Mouse (Mus musculus) ovary, adult 10 weeks (tissue): Measurements from ENCODE around the gene Kantr. TPM values are rescaled to one million over a fixed set of nuclear protein-coding genes. Genes with fewer than 3 reads are reported as not detected.

Experiments
- polyA plus RNA-seq: library from polyadenylated mRNA; stranded (reverse); fragments of 350-450 nt; fragmentation: Illumina TruSeq; extraction: RNeasy Lipid Tissue Mini Kit (QIAGEN cat#74804); gene quantifications from one replicate; pipeline ENCODE4 v1.2.3, GENCODE M21; 2014

Kantr gene
- polyA plus RNA-seq = 32.6 TPM

DNA sequence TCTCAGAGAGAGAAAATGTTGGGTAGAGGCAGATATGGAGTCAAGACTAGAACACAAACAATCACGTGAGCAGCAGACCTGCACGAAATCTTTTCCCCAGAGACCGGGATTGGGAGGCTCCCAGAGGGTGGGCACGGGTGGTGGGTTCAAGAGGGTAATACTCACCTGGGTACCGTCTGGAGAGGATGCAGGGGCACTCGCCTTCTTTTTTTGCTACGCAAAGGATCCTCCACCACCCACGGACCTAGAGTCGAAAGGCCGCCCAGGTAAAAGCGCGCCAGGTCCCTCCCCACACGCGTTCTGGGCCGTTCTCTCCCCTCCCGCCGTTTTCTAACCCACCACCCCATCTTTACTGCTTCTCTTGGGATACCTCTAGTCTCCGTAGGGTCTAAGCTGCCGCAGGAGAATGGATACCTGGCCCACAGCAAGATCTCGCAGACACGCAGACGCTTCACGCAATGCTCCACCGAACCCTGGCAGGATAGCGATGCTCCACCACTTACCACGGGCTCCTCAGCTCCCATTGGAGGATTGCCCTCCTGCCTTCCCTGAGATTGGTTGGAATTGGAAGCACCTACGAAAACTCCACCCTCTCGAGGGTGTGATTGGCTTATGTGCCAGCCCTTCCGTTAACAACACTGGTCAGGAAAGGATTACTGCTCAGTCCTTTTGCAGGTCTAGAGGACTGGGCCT lies at the start of gene Kantr:
TSS of gene Kantr (minus strand) at position 500 of the 693 bp plus-strand sequence.

GRCm38 (mm10) chrX:152368397-152369273 lies 41.3 kb upstream of the Kantr start, which contains the start of gene Gpr173:
Gene Gpr173 (minus strand): TSS chrX:152368704.

DNA sequence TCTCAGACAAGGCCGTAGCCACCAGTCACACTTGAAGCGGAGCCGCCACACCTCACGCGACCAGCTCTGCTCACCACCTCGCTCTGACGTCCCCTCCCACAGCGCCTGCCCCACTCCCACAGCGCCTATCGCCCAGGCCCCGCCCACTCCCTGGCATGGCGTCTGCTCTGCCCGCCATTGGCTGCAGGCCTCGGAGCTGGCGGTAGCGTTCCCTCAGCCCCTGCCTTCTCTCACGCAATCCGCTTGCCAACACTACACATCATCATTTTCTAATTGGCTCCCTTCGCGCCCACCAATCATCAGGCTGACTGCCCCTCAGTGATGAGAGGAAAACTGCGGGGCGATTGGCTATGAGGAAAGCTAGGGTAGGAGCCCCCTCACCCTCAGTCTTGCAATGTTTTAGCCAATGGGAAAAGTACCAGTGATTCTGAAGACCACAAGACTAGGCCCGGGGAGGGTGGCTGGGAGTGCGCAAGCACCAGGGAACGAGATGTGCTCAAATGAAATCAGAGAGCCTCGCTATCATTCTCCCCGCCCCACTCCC lies 15.1 kb upstream of the Kantr start, which contains the start of gene Tspyl2:
TSS of gene Tspyl2 (minus strand) at position 68 of the 544 bp plus-strand sequence.

Other genes with a start within 250 kb of the Kantr start
- 1.7 TPM for gene Iqsec2, start 183.2 kb downstream of the Kantr start, polyA plus RNA-seq
- gene Kdm5c, start 94.5 kb downstream of the Kantr start, polyA plus RNA-seq = 17.0 TPM
- gene Tspyl2, start 14.9 kb upstream of the Kantr start, polyA plus RNA-seq = 19.6 TPM
- 5.0 TPM for gene Gpr173, start 41.2 kb upstream of the Kantr start, polyA plus RNA-seq
- not detected for gene Cldn34a, start 235.8 kb upstream of the Kantr start, polyA plus RNA-seq